Mouse (Mus musculus) C2C12 (cell line): ENCODE data around the gene Nsmce3. TPM values are rescaled to one million over a fixed set of nuclear protein-coding genes. Genes with fewer than 3 reads are reported as not detected.

Experiments
- H3K27me3 ChIP-seq: one replicate; pipeline ENCODE4 v1.6.1; 2011; ENCODE audit not compliant: control insufficient read depth, insufficient read depth, insufficient read length
- H3K36me3 ChIP-seq: one replicate; pipeline ENCODE4 v1.6.1; 2011; ENCODE audit not compliant: control insufficient read depth, insufficient read depth
- H3K4me3 ChIP-seq: one replicate; pipeline ENCODE4 v1.5.1; 2011; ENCODE audit warnings: mild to moderate bottlenecking, control low read depth; ENCODE audit not compliant: poor library complexity, insufficient read depth, severe bottlenecking
- H3K79me2 ChIP-seq: one replicate; pipeline ENCODE4 v1.6.1; 2011; ENCODE audit not compliant: control insufficient read depth, insufficient read depth
- H3K79me3 ChIP-seq: one replicate; pipeline ENCODE4 v1.6.1; 2011; ENCODE audit warnings: low read depth, control low read depth
- H3ac ChIP-seq: one replicate; pipeline ENCODE3; 2011; ENCODE audit warnings: low read depth; ENCODE audit not compliant: control insufficient read depth, insufficient read length
- CEBPB ChIP-seq: IDR thresholded peaks from one replicate; pipeline ENCODE4 v1.6.1; 2011; ENCODE audit warnings: low read depth, mild to moderate bottlenecking, control low read depth, moderate library complexity
- CTCF ChIP-seq: IDR thresholded peaks from one replicate; pipeline ENCODE4 v1.5.1; 2011; ENCODE audit not compliant: control insufficient read depth, insufficient read depth, insufficient read length
- FOSL1 ChIP-seq: IDR thresholded peaks from one replicate; pipeline ENCODE4 v1.8.0; 2011; ENCODE audit warnings: mild to moderate bottlenecking, low read length; ENCODE audit not compliant: poor library complexity, insufficient read depth, severe bottlenecking
- MAX ChIP-seq: IDR thresholded peaks from one replicate; pipeline ENCODE4 v1.6.1; 2011; ENCODE audit warnings: mild to moderate bottlenecking, control low read depth
- MYOD1 ChIP-seq: IDR thresholded peaks from one replicate; pipeline ENCODE4 v1.6.1; 2011; ENCODE audit warnings: low read depth; ENCODE audit not compliant: control insufficient read depth, insufficient read length
- MYOG ChIP-seq: IDR thresholded peaks from one replicate; pipeline ENCODE4 v1.6.1; 2011; ENCODE audit not compliant: control insufficient read depth, insufficient read length; ENCODE audit errors: extremely low read depth
- USF1 ChIP-seq: IDR thresholded peaks from one replicate; pipeline ENCODE4 v1.6.1; 2011; ENCODE audit warnings: low read depth, mild to moderate bottlenecking, control low read depth, moderate library complexity
- polyA plus RNA-seq: library from polyadenylated mRNA; unstranded; fragments of >200 nt; fragmentation: generic; extraction: Trizol; gene quantifications from one replicate; pipeline ENCODE4 v1.2.1, GENCODE M21; 2012; ENCODE audit warnings: missing spikeins

Gene Nsmce3
- polyA plus RNA-seq, 1 experiment: 5.9 TPM

GRCm38 (mm10) chr7:64856526-64857082 is 16.2 kb downstream of the Nsmce3 start:
- H3K36me3 ChIP-seq: no peaks in the 10 kb centered on the region
- peak overlapping the region; percentile 30 for H3K4me3 ChIP-seq
- TF ChIP-seq MYOD1: peak; percentile 35
- TF ChIP-seq MAX: no peak
- H3ac ChIP-seq: no peak overlapping the region
- no peaks in the 10 kb centered on the region for H3K79me2 ChIP-seq
- no peaks in the 10 kb centered on the region for H3K27me3 ChIP-seq
- no peaks in the 10 kb centered on the region for H3K79me3 ChIP-seq

- H3K36me3 ChIP-seq: no peaks in the 10 kb centered on the region
- H3K27me3 ChIP-seq: no peaks in the 10 kb centered on the region
- no peaks in the 10 kb centered on the region for H3K79me2 ChIP-seq
- peak overlapping the region; percentile 35 for H3ac ChIP-seq
- TF ChIP-seq MYOD1: no peak
- TF ChIP-seq USF1: no peak
- TF ChIP-seq MYOG: no peak
- no peak for TF ChIP-seq FOSL1
- no peak for TF ChIP-seq CTCF
- TF ChIP-seq CEBPB: no peak
- TF ChIP-seq MAX: no peak
- no peaks in the 10 kb centered on the region for H3K79me3 ChIP-seq
- peak overlapping the region; percentile 30 for H3K4me3 ChIP-seq
Observed at GRCm38 (mm10) chr7:64855976-64856375, 16.8 kb downstream of the Nsmce3 start.

GRCm38 (mm10) chr7:64855389-64855927 is 17.3 kb downstream of the Nsmce3 start:
- H3K79me3 ChIP-seq: no peaks in the 10 kb centered on the region
- peak overlapping the region; percentile 30 for H3K4me3 ChIP-seq
- H3K27me3 ChIP-seq: no peaks in the 10 kb centered on the region
- H3K79me2 ChIP-seq: no peaks in the 10 kb centered on the region
- no peaks in the 10 kb centered on the region for H3K36me3 ChIP-seq
- TF ChIP-seq FOSL1 (no peak), CEBPB (no peak), MYOG (no peak), CTCF (no peak), MYOD1 (no peak), USF1 (no peak), MAX (no peak)
- H3ac ChIP-seq: no peak overlapping the region

- H3K79me3 ChIP-seq: no peaks in the 10 kb centered on the region
- TF ChIP-seq USF1 (no peak), CTCF (no peak), CEBPB (no peak), FOSL1 (no peak), MYOD1 (no peak), MYOG (no peak), MAX (no peak)
- H3K79me2 ChIP-seq: no peaks in the 10 kb centered on the region
- no peak overlapping the region for H3K4me3 ChIP-seq
- H3K36me3 ChIP-seq: no peaks in the 10 kb centered on the region
- no peak overlapping the region for H3ac ChIP-seq
- no peaks in the 10 kb centered on the region for H3K27me3 ChIP-seq
Observed at GRCm38 (mm10) chr7:64850791-64851190, 22.0 kb downstream of the Nsmce3 start.

GRCm38 (mm10) chr7:64847366-64847899 is 25.4 kb downstream of the Nsmce3 start:
- no peaks in the 10 kb centered on the region for H3K79me2 ChIP-seq
- no peaks in the 10 kb centered on the region for H3K79me3 ChIP-seq
- H3K36me3 ChIP-seq: no peaks in the 10 kb centered on the region
- H3K27me3 ChIP-seq: no peaks in the 10 kb centered on the region
- no peak overlapping the region for H3ac ChIP-seq
- no peak overlapping the region for H3K4me3 ChIP-seq
- TF ChIP-seq CEBPB (no peak), FOSL1 (no peak), USF1 (no peak), MAX (no peak), MYOD1 (no peak), CTCF (no peak), MYOG (no peak)

GRCm38 (mm10) chr7:64846061-64846460 is 26.7 kb downstream of the Nsmce3 start:
- Histone ChIP-seq H3ac (no peak overlapping the region), H3K27me3 (no peaks in the 10 kb centered on the region), H3K79me3 (no peaks in the 10 kb centered on the region), H3K36me3 (no peaks in the 10 kb centered on the region), H3K4me3 (no peak overlapping the region), H3K79me2 (no peaks in the 10 kb centered on the region)
- TF ChIP-seq MYOD1: no peak
